Mouse (Mus musculus) C2C12 (cell line): ENCODE measurements around the gene Ache.

Experiments used
- CTCF ChIP-seq: IDR thresholded peaks from one replicate; pipeline ENCODE4 v1.5.1; 2011; ENCODE audit not compliant: control insufficient read depth, insufficient read depth, insufficient read length
- MAX ChIP-seq: IDR thresholded peaks from one replicate; pipeline ENCODE4 v1.6.1; 2011; ENCODE audit warnings: mild to moderate bottlenecking, control low read depth

DNA sequence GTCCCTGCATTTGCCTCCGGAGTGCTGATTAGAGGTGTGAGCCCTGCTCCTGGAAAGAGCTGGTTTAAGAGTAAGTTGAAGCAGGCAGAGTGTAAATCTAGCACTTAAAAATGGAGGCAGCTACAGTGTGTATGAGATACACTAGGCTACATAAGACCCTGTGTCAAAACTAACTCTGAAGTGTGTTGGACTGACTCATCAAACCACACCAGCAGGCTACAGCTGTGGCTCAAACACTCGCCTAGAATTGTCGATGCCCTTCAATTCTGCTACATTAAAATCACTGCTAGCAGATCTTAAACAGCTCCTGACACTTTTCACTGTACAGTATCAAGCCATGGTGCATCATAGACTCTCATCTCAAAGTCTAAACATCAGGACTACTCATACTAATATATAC, 16.8 kb downstream of the Ache start:
- TF ChIP-seq CTCF (no peak), MAX (no peak)
